Mouse (Mus musculus) bone marrow, adult 2 months (tissue): Measurements from ENCODE around the gene Mef2c.

ENCODE experiments used
- CTCF ChIP-seq: fragments of 200-500 bp; IDR thresholded peaks from 2 replicates; pipeline ENCODE4 v1.5.1; 2011; ENCODE audit warnings: low read length, control low read depth; ENCODE audit not compliant: control insufficient read depth, insufficient read depth
- POLR2A ChIP-seq: fragments of 200-500 bp; IDR thresholded peaks from 2 replicates; pipeline ENCODE4 v1.6.1; 2011; ENCODE audit warnings: low read depth, mild to moderate bottlenecking, control low read depth, low read length, borderline replicate concordance; ENCODE audit not compliant: control insufficient read depth

- TF ChIP-seq CTCF (no peak), POLR2A (no peak)
These were observed 91.6 kb downstream of the Mef2c start for GRCm38 (mm10) chr13:83595429-83595828.
